Mouse (Mus musculus): ENCODE measurements at regions not wholly inside any gene's neighbourhood (a gene's known extent, or its start where the extent isn't known, plus 50 kb on each side); places are given as distances from the start of the nearest gene placed in this dataset.
A peak's percentile ranks its signal among the peaks of the same experiment; 100 is the strongest.

GRCm38 (mm10) chr7:71419261-71419660 is 68.0 kb upstream of the Gm10295 start:
- intact Hi-C loops (cut with DNase I): no loop called here
- DNase-seq (ENCODE audit: low spot score in 2 of 2): no peak

- intact Hi-C loops (cut with DNase I): no loop called here
- no peak for DNase-seq (ENCODE audit: low spot score in 2 of 2)
Observed at GRCm38 (mm10) chr7:71418856-71419255, 67.6 kb upstream of the Gm10295 start.

GRCm38 (mm10) chr7:71414756-71415155 is 63.5 kb upstream of the Gm10295 start:
- no peak for DNase-seq (ENCODE audit: low spot score in 2 of 2)
- intact Hi-C loops (cut with DNase I): loop anchor here (5.0 kb wide), 2 partner anchors 1052 to 1067 kb away; no protein-coding TSS in a partner anchor

GRCm38 (mm10) chr7:71413121-71413520 is 61.8 kb upstream of the Gm10295 start:
- DNase-seq (ENCODE audit: low spot score in 2 of 2): no peak
- intact Hi-C loops (cut with DNase I): loop anchor here (2.0 to 5.0 kb wide), 4 partner anchors 736 to 1922 kb away; no protein-coding TSS in a partner anchor

- intact Hi-C loops (cut with DNase I): loop anchor here (2.0 to 5.0 kb wide), 4 partner anchors 737 to 1921 kb away; no protein-coding TSS in a partner anchor
- peak; percentile 70 to 73 for DNase-seq (ENCODE audit: low spot score in 2 of 2)
Observed at GRCm38 (mm10) chr7:71412079-71412478, 60.8 kb upstream of the Gm10295 start.

GRCm38 (mm10) chr7:71411293-71412011 is 60.2 kb upstream of the Gm10295 start:
- no peak for DNase-seq (ENCODE audit: low spot score in 2 of 2)
- intact Hi-C loops (cut with DNase I): loop anchor here (2.0 to 5.0 kb wide), 4 partner anchors 737 to 1921 kb away; no protein-coding TSS in a partner anchor

- intact Hi-C loops (cut with DNase I): loop anchor here (5.0 kb wide), 2 partner anchors 1048 to 1063 kb away; no protein-coding TSS in a partner anchor
- no peak for DNase-seq (ENCODE audit: low spot score in 2 of 2)
Observed at GRCm38 (mm10) chr7:71409903-71410302, 58.6 kb upstream of the Gm10295 start.

- intact Hi-C loops (cut with DNase I): no loop called here
- DNase-seq (ENCODE audit: low spot score in 2 of 2): no peak
Observed at GRCm38 (mm10) chr7:71409061-71409460, 57.8 kb upstream of the Gm10295 start.

- intact Hi-C loops (cut with DNase I): no loop called here
- DNase-seq (ENCODE audit: low spot score in 2 of 2): no peak
Observed at GRCm38 (mm10) chr7:71406283-71406682, 55.0 kb upstream of the Gm10295 start.
